Mouse (Mus musculus) kidney, adult 2 months (tissue): ENCODE measurements around the gene Chd5. TPM values are rescaled to one million over a fixed set of nuclear protein-coding genes. Genes with fewer than 3 reads are reported as not detected.
A peak's percentile ranks its signal among the peaks of the same experiment; 100 is the strongest.

Experiments used
- DNase-seq: peaks from one replicate; pipeline ENCODE4 v3.0.0; 2021
- H3K27ac ChIP-seq: fragments of 200-500 bp; 2 replicates; pipeline ENCODE4 v1.5.1; 2012; ENCODE audit warnings: low read depth, low read length, control low read depth, inconsistent platforms; ENCODE audit not compliant: insufficient read depth
- H3K27me3 ChIP-seq: fragments of 200-500 bp; replicated peaks from 2 replicates; pipeline ENCODE4 v1.6.1; 2012; ENCODE audit warnings: mild to moderate bottlenecking, moderate library complexity, low read length, inconsistent platforms; ENCODE audit not compliant: control insufficient read depth, insufficient read depth
- H3K36me3 ChIP-seq: fragments of 200-500 bp; 2 replicates; pipeline ENCODE4 v1.6.1; 2012; ENCODE audit warnings: mild to moderate bottlenecking, moderate library complexity, low read length, inconsistent platforms; ENCODE audit not compliant: control insufficient read depth, insufficient read depth
- H3K4me1 ChIP-seq: fragments of 200-500 bp; 2 replicates; pipeline ENCODE4 v1.6.1; 2011; ENCODE audit warnings: low read length; ENCODE audit not compliant: control insufficient read depth, insufficient read depth
- H3K4me3 ChIP-seq: fragments of 200-500 bp; 2 replicates; pipeline ENCODE4 v1.5.1; 2011; ENCODE audit warnings: mild to moderate bottlenecking, low read depth, low read length, control low read depth; ENCODE audit not compliant: insufficient read depth
- CTCF ChIP-seq: fragments of 200-500 bp; conservative IDR thresholded peaks from 2 replicates; pipeline ENCODE4 v1.5.1; 2011; ENCODE audit warnings: low read depth, mild to moderate bottlenecking, control low read depth, low read length, moderate library complexity, mixed read lengths; ENCODE audit not compliant: insufficient read depth, insufficient read length
- POLR2A ChIP-seq: fragments of 200-500 bp; IDR thresholded peaks from one replicate; pipeline ENCODE4 v1.6.1; 2011; ENCODE audit warnings: low read depth, low read length, control low read depth
- WGBS: fragments of 180-500 bp; shearing (Covaris S2); methylation state at CpG from one replicate; pipeline ENCODE4 v1.1.7; 2018; 5-methylcytosine and 5-hydroxymethylcytosine counted together
- polyA plus RNA-seq: library from polyadenylated mRNA; depleted of rRNA; stranded (reverse); fragments of >200 nt; gene quantifications from 2 replicates; pipeline ENCODE4 v1.2.3, GENCODE M21; 2012

Gene Chd5
- polyA plus RNA-seq, 1 experiment, result 0.34 TPM

GRCm38 (mm10) chr4:152328691-152329090 lies 9.8 kb upstream of the Chd5 start:
- peak; percentile 30 for DNase-seq
- WGBS, result 74% methylated on average over 6 of the region's 6 CpGs
- Histone ChIP-seq H3K36me3 (no peaks in the 10 kb centered on the region; the same call in 1 of the 2 replicates), H3K27ac (no peak overlapping the region), H3K27me3 (no peaks in the 10 kb centered on the region), H3K4me1 (peaks cover 13% of the 10 kb centered on the region), H3K4me3 (no peak overlapping the region)
- TF ChIP-seq CTCF (peak; percentile 46), POLR2A (no peak)

- Histone ChIP-seq H3K4me1 (no peaks in the 10 kb centered on the region), H3K4me3 (no peak overlapping the region), H3K27me3 (no peaks in the 10 kb centered on the region), H3K36me3 (no peaks in the 10 kb centered on the region; the same call in 1 of the 2 replicates), H3K27ac (no peak overlapping the region)
- peak; percentile 60 for DNase-seq
- TF ChIP-seq CTCF, result peak; percentile 94; the same call in 1 of the 2 replicates
- no peak for TF ChIP-seq POLR2A
- 21% methylated on average over 2 of the region's 2 CpGs for WGBS
These were observed 5.5 kb upstream of the Chd5 start for GRCm38 (mm10) chr4:152332952-152333351.

- Histone ChIP-seq H3K4me3 (no peak overlapping the region), H3K36me3 (no peaks in the 10 kb centered on the region; the same call in 1 of the 2 replicates)
These were observed 4.9 kb upstream of the Chd5 start for GRCm38 (mm10) chr4:152333587-152333986.

GRCm38 (mm10) chr4:152337772-152338171 lies 679 bp upstream of the Chd5 start:
- H3K4me1 ChIP-seq, result no peaks in the 10 kb centered on the region
- H3K27ac ChIP-seq, result no peak overlapping the region
- H3K36me3 ChIP-seq, result no peaks in the 10 kb centered on the region
- no peak overlapping the region for H3K4me3 ChIP-seq
- 29% methylated on average over 6 of the region's 6 CpGs for WGBS
- peaks cover 4% of the 10 kb centered on the region; the same call in 1 of the 2 replicates for H3K27me3 ChIP-seq
- TF ChIP-seq CTCF (no peak), POLR2A (no peak)
- no peak for DNase-seq

More at GRCm38 (mm10) chr4:152333587-152333986, 4.9 kb upstream of the Chd5 start:
- TF ChIP-seq POLR2A (no peak), CTCF (no peak)
- 0 out of 2 replicates have a peak, but pooled peaks cover 1% of the 10 kb centered on the region for H3K27me3 ChIP-seq
- no peaks in the 10 kb centered on the region for H3K4me1 ChIP-seq
- DNase-seq, result no peak
- WGBS, result 94% methylated on average over 12 of the region's 12 CpGs
- no peak overlapping the region for H3K27ac ChIP-seq

- no peak for DNase-seq
- WGBS, result 5% methylated on average over 25 of the region's 26 CpGs
- Histone ChIP-seq H3K4me1 (no peaks in the 10 kb centered on the region), H3K27me3 (peaks cover 4% of the 10 kb centered on the region; the same call in 1 of the 2 replicates), H3K36me3 (no peaks in the 10 kb centered on the region), H3K27ac (no peak overlapping the region), H3K4me3 (peak overlapping the region; percentile 30; the same call in 1 of the 2 replicates)
- no peak for TF ChIP-seq CTCF
- no peak for TF ChIP-seq POLR2A
These were observed 891 bp downstream of the Chd5 start for GRCm38 (mm10) chr4:152339293-152339790.

GRCm38 (mm10) chr4:152340584-152341284 lies 2.3 kb downstream of the Chd5 start:
- Histone ChIP-seq H3K27ac (no peak overlapping the region), H3K27me3 (peaks cover 4% of the 10 kb centered on the region; the same call in 1 of the 2 replicates), H3K4me1 (no peaks in the 10 kb centered on the region), H3K4me3 (no peak overlapping the region), H3K36me3 (no peaks in the 10 kb centered on the region)
- WGBS, result 43% methylated on average over 15 of the region's 15 CpGs
- TF ChIP-seq CTCF (no peak), POLR2A (no peak)
- DNase-seq, result no peak

GRCm38 (mm10) chr4:152343296-152343695 lies 4.8 kb downstream of the Chd5 start:
- TF ChIP-seq POLR2A, result no peak
- TF ChIP-seq CTCF, result peak; percentile 54
- 14% methylated on average over 5 of the region's 5 CpGs for WGBS
- peak; percentile 20 for DNase-seq
- Histone ChIP-seq H3K27ac (no peak overlapping the region), H3K4me1 (no peaks in the 10 kb centered on the region), H3K27me3 (peaks cover 3% of the 10 kb centered on the region; the same call in 1 of the 2 replicates), H3K36me3 (no peaks in the 10 kb centered on the region), H3K4me3 (no peak overlapping the region)
